Comparison of ENCODE assay signal across 22 mouse cellular contexts in the genomic region with DNA sequence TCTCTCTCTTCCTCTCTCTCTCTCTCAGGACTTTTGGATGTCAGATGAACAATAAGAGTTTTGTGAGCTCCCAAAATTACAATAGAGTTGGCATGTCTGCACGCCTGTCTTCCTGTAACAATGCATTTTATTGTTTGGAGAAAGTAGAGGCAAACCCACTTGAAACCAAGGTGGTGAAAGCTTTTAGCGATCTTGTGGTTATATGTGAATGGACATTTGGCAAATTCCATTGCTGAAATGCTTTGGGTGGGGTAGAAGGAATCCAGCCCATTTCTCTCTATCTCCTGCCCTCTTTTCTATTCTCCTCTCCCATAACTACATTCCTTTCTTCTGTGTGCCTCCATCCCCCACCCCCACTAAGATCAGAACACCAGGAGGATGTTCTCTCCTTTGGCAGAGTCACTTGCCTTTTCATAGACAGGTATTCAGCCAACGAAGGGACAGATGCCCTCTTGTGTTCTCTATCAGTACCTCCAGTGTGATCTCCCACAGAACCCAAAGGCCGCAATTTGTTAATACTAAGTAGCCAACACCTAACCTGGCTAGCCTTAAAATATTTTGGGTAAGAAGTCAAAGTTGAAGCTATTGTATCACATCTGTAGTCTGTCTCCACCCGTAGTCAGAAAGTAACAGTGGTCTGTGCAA.
DNase-seq lines count a peak whose midpoint lies in the region; ATAC-seq and TF ChIP-seq lines count a peak whose summit lies in the region.
"Had no signal": no experiment of that assay in that cellular context is flagged by ENCODE, and none has a peak within 500 bp of the region (broad histone marks: within the 10 kb centered on the region; RNA-seq: fewer than 3 reads in every experiment).

No protein-coding gene starts in this region.

- H3K9me3 ChIP-seq in heart, embryonic 11.5 days (replicated peaks; ENCODE audit: control insufficient read depth, low read length), result no peaks in the 10 kb centered on the region
- H3K9me3 ChIP-seq in midbrain, embryonic 16.5 days (replicated peaks; ENCODE audit: control insufficient read depth, low read length, poor library complexity, severe bottlenecking), result no peaks in the 10 kb centered on the region
- H3K9me3 ChIP-seq: embryonic facial prominence, embryonic 13.5 days; embryonic facial prominence, embryonic 15.5 days; forebrain, embryonic 13.5 days; forebrain, embryonic 15.5 days had no signal

- H3K4me3 ChIP-seq in heart, embryonic 11.5 days (ENCODE audit: low read depth, low read length), result no peak overlapping the region
- no peak overlapping the region for H3K4me3 ChIP-seq in thymus, adult 2 months (ENCODE audit: control insufficient read depth, insufficient read depth, low read length)
- H3K4me3 ChIP-seq in midbrain, embryonic 16.5 days (ENCODE audit: low read depth, low read length), result no peak overlapping the region
- H3K4me3 ChIP-seq: embryonic facial prominence, embryonic 13.5 days; embryonic facial prominence, embryonic 15.5 days; erythroblast, embryonic 14.5 days; forebrain, embryonic 13.5 days; forebrain, embryonic 15.5 days had no signal

- H3K27me3 ChIP-seq in heart, embryonic 11.5 days (ENCODE audit: control insufficient read depth, insufficient read depth, low read length), result no peaks in the 10 kb centered on the region
- no peaks in the 10 kb centered on the region for H3K27me3 ChIP-seq in thymus, adult 2 months (ENCODE audit: control insufficient read depth, insufficient read depth, low read length)
- no peaks in the 10 kb centered on the region for H3K27me3 ChIP-seq in midbrain, embryonic 16.5 days (ENCODE audit: control insufficient read depth, insufficient read depth, low read depth, low read length)
- H3K27me3 ChIP-seq: embryonic facial prominence, embryonic 13.5 days; embryonic facial prominence, embryonic 15.5 days; forebrain, embryonic 13.5 days; forebrain, embryonic 15.5 days had no signal

- no peak overlapping the region for H3K9ac ChIP-seq in heart, embryonic 11.5 days (ENCODE audit: low read depth, low read length)
- H3K9ac ChIP-seq in midbrain, embryonic 16.5 days (ENCODE audit: low read depth, low read length), result no peak overlapping the region
- H3K9ac ChIP-seq: embryonic facial prominence, embryonic 13.5 days; embryonic facial prominence, embryonic 15.5 days; forebrain, embryonic 13.5 days; forebrain, embryonic 15.5 days; forebrain, postnatal 0 days had no signal

- TF ChIP-seq POLR2A in thymus, adult 2 months (IDR thresholded peaks at IDR 0.05; ENCODE audit: control insufficient read depth, extremely low read depth, insufficient read depth, low read length, poor library complexity), result no peak

- no peak overlapping the region for H3K27ac ChIP-seq in heart, embryonic 11.5 days (ENCODE audit: low read depth, low read length)
- no peak overlapping the region for H3K27ac ChIP-seq in thymus, adult 2 months (ENCODE audit: control insufficient read depth, insufficient read depth, low read length)
- H3K27ac ChIP-seq in midbrain, embryonic 16.5 days (ENCODE audit: low read length), result no peak overlapping the region
- H3K27ac ChIP-seq: embryonic facial prominence, embryonic 13.5 days; embryonic facial prominence, embryonic 15.5 days; forebrain, embryonic 13.5 days; forebrain, embryonic 15.5 days had no signal

- TF ChIP-seq CTCF in thymus, adult 2 months (IDR thresholded peaks at IDR 0.05; ENCODE audit: borderline replicate concordance, control insufficient read depth, extremely low read depth, insufficient read depth, low read length, poor library complexity), result no peak

- no peak for ATAC-seq in heart, embryonic 11.5 days (replicated peaks; ENCODE audit: insufficient number of reproducible peaks, low FRiP score, low TSS enrichment)
- no peak for ATAC-seq in midbrain, embryonic 16.5 days
- ATAC-seq: forebrain, embryonic 13.5 days; forebrain, embryonic 15.5 days; forebrain, postnatal 0 days had no signal

- DNase-seq in heart, adult 11 months, result peak; percentile 40
- DNase-seq in Muller cell, postnatal 12 days (ENCODE audit: inconsistent ontology term), result peak; percentile 75
- no peak for DNase-seq in thymus, adult 2 months
- DNase-seq: adrenal gland, adult 2 months; adrenal gland, postnatal 10 days; adrenal gland, postnatal 25 days; cerebellum, adult 11 months; cerebellum, adult 18-20 months; cerebellum, adult 8-10 months; cerebellum, adult 9-11 months; cerebellum, postnatal 14 days; cerebellum, postnatal 36 days; embryo, embryonic 11 days; forebrain, postnatal 0 days had no signal

- no peaks in the 10 kb centered on the region for H3K36me3 ChIP-seq in heart, embryonic 11.5 days (ENCODE audit: control insufficient read depth, insufficient read depth, low read length)
- H3K36me3 ChIP-seq in thymus, adult 2 months (ENCODE audit: control insufficient read depth, insufficient read depth, low read length), result no peaks in the 10 kb centered on the region
- no peaks in the 10 kb centered on the region for H3K36me3 ChIP-seq in midbrain, embryonic 16.5 days (ENCODE audit: control insufficient read depth, insufficient read depth, low read length)
- H3K36me3 ChIP-seq: embryonic facial prominence, embryonic 13.5 days; embryonic facial prominence, embryonic 15.5 days; forebrain, embryonic 15.5 days; G1E had no signal

- 78% methylated on average over 5 of the region's 5 CpGs for WGBS in heart, embryonic 11.5 days (ENCODE audit: insufficient replicate concordance)
- WGBS in thymus, adult 2 months, result 94% methylated on average over 5 of the region's 5 CpGs
- WGBS in midbrain, embryonic 16.5 days, result 88% methylated on average over 5 of the region's 5 CpGs

- H3K4me1 ChIP-seq in heart, embryonic 11.5 days (ENCODE audit: control insufficient read depth, insufficient read depth, low read length), result no peaks in the 10 kb centered on the region
- H3K4me1 ChIP-seq in thymus, adult 2 months (replicated peaks; ENCODE audit: control insufficient read depth, insufficient read depth, low read length), result no peaks in the 10 kb centered on the region
- H3K4me1 ChIP-seq in midbrain, embryonic 16.5 days (ENCODE audit: control insufficient read depth, insufficient read depth, low read length), result no peaks in the 10 kb centered on the region
- H3K4me1 ChIP-seq: embryonic facial prominence, embryonic 13.5 days; embryonic facial prominence, embryonic 15.5 days; forebrain, embryonic 13.5 days; forebrain, embryonic 15.5 days had no signal

- no peak overlapping the region for H3K4me2 ChIP-seq in heart, embryonic 11.5 days
- H3K4me2 ChIP-seq in midbrain, embryonic 16.5 days (ENCODE audit: low read length), result no peak overlapping the region
- H3K4me2 ChIP-seq: embryonic facial prominence, embryonic 13.5 days; embryonic facial prominence, embryonic 15.5 days; forebrain, embryonic 13.5 days; forebrain, embryonic 15.5 days had no signal
